Mouse (Mus musculus) layer of hippocampus, adult 11-12 months (tissue): ENCODE results near the gene Krtap2-4.
A peak's percentile ranks its signal among the peaks of the same experiment; 100 is the strongest.
"Not testable (repeated sequence)": the region's sequence is repeated elsewhere in the genome, so short reads cannot be mapped to it uniquely, and the experiment has no call there.

Source experiments
- DNase-seq: peaks from one replicate; pipeline ENCODE4 v3.0.0; 2022; ENCODE audit warnings: low spot score

Krtap2-4 gene

DNA sequence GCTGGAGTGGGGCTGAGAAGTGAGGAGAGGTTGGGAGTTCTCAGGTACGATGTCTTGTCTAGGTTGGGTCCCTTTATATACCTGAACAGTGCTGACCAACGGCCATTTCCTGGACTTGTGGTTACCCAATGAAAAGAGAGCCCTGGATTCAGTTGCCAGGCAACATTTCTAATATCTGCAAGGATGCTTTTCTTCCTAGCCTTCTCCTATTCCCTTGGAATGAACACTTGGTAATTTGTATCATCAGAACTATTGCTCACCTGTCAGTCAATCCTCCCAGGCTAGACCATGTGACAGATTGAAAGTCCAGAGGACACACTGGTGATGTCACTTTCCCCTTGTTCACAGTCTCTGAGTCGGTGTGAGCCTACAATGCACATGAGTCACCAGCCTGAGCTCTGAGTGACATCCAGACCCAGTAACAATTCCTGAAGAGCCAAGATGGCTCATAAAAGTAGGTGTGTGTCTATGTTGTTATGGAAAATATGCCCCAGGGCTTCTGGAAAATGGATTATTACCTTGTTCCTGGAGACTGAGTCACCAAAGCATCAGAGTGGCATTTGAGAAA lies at the start of gene Krtap2-4:
TSS of gene Krtap2-4 (minus strand) at position 51 of the 568 bp plus-strand sequence.
- DNase-seq: no peak

DNA sequence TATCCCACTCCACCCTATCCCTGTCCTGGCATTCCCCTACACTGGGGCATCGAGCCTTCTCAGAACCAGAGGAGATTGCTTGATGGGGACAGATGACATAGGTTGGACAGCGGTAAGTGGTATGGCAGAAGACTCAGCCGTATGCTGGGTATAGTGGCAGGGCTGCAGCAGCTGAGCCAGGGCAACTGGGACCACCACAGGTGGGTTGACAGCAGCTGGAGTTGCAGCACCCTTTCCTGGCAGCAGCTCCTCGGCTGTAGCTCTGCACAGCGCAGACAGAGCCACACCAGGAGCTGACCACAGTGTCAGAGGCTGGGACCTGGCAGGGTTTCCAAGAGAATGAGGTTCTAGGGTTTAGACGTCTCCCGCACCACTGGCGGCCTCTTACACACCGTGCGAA lies 48.2 kb upstream of the Krtap2-4 start:
- DNase-seq: no peak

DNA sequence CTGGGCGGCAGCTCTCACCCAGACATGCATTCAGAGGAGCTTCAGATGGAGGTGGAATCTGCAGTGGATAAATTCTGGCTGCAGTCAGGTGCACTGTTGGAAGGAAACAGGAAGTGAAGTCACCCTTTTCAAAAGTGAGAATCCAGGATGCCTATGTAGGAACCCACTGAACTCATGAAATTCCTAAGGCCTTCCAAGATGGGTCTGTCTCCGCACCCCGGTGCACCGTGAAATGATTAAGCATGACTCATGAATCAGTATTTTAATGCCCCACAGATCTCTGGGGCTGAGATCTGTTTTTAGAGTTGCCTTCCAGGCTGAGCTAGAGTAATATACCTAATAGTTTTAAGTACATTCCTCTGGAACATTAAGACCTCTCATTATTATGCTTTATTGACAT lies 44.6 kb upstream of the Krtap2-4 start:
- no peak for DNase-seq

DNA sequence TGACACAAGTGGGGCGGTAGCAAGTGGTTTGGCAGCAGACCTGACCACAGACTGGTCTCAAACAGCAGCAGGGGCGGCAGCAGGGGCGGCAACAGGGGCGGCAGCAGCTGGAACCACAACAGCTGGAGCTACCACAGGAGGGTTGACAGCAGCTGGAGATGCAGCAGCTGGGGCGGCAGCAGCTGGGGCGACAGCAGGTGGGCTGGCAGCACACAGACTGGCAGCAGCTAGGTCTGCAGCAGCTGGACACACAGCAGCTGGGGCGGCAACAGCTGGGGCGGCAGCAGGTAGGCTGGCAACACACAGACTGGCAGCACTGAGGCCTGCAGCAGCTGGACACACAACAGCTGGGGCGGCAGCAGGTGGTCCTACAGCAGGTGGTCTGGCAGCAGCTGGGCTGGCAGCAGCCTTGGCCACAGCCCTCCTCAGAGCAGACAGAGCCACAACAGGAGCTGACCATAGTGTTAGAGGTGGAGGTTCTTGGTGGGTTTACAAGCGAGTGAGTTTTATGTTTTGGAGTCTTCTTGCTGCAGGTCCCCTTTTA lies 43.9 kb upstream of the Krtap2-4 start, which contains the start of gene Gm11563:
TSS of gene Gm11563 (minus strand) at position 494 of the 544 bp plus-strand sequence.
- not testable (repeated sequence) for DNase-seq

DNA sequence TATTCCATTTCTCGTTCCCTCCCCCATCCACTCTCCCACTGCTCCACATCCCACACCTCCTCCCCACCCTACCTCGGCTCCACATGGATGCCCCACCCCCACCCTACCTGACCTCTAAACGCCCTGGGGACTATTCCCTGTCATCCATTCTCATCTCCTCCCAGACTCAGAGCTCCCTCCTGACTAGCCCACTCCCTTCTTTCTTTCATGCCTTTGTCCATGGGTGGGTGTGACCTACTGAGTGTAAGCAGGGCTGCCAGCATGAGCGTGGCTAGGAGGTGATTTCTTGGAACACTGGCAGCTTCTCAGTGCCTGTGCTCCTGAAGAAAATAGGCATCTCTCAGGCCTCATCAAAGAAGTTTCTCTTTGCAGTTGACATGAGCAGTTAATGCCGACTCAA lies 42.4 kb upstream of the Krtap2-4 start:
- no peak for DNase-seq

DNA sequence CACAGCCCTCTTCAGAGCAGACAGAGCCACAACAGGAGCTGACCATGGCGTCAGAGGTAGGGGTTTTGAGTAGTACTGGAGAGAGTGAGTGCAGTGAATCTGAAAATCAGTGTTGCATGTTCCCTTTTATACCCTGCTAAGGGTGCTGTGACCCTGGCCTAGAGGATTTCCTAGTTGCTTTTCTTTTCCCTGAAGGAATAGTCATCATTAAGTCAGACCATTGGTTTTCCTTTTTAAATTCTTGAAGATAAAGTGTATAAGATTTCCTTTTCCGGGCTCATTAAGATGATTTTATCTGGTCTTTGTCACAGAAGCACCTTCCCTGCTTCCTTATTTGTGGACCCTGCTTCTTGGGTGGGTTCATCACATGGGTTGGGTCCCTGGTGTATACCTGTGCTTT lies 35.5 kb upstream of the Krtap2-4 start, which contains the start of gene Gm11555:
TSS of gene Gm11555 (minus strand) at position 101 of the 400 bp plus-strand sequence.
- no peak for DNase-seq

DNA sequence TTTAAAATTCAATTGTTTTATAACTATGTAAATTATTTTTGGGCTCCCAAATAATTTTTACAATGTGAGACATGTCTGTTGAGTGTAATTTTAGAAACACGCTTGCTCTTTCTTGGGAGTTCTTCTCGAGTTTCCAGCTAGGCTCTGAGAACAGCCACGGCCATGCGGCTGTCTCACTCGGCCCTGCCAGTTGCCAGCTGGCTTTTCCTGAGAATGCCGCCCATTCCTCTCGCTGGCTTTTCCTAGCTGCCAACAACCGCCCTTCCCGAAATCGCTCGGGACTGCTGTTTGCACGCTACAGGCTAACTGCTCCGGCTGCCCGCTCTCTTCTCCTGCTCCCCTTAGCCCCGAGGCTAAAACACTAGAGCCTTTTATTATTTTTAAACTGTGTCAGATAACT lies 31.8 kb upstream of the Krtap2-4 start:
- DNase-seq: peak; percentile 4

DNA sequence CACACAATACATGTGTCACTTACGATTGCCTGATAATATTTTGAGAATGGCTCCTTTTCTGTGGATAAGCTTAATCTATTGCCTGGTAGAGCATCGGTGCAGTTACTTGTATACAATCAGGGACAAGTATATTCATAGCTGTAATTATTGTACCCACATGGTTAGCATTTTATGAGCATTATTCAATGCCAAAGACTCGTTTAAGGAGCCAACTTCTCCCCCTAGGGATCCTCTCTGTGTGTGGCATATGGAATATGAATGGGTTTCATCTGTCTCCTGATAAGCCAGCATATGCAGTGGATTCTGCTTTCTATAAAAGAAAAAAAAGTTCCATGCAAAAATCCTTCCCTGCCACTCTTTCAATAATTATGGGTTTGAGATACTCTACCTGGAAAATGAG lies 29.7 kb upstream of the Krtap2-4 start:
- peak; percentile 6 for DNase-seq

DNA sequence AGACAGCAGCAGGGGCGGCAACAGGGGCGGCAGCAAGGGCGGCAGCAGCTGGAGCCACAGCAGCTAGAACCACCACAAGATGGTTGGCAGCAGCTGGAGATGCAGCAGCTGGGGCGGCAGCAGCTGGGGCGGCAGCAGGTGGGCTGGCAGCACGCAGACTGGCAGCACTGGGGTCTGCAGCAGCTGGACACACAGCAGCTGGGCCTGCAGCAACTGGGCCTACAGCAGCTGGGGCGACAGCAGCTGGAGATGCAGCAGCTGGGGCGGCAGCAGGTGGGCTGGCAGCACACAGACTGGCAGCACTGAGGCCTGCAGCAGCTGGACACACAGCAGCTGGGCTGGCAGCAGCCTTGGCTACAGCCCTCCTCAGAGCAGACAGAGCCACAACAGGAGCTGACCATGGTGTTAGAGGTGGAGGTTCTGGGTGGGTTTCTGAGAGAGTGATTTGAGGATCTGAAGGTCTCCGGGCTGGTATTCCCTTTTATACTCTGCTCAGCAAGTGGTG lies 29.0 kb upstream of the Krtap2-4 start, which contains the start of gene Krtap4-7:
TSS of gene Krtap4-7 (minus strand) at position 455 of the 505 bp plus-strand sequence.
- not testable (repeated sequence) for DNase-seq

DNA sequence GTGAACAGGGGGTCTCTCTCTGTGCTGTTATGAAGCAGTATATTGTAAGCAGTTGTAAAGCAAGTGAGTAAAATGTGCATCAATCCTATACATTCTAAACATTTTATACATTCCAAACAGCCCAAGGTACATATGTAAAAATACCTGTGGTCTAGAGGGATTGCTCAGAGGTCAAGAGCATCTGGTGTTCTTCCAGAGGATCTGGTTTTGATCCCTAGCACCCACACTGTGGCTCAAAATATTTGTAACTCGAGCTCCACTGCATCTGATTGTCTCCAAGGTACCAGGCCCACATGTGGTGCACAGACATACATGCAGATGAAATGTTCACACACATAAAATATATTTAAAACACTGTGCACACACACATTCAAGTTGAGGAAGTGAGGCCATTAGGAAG lies 26.3 kb upstream of the Krtap2-4 start:
- DNase-seq: no peak

DNA sequence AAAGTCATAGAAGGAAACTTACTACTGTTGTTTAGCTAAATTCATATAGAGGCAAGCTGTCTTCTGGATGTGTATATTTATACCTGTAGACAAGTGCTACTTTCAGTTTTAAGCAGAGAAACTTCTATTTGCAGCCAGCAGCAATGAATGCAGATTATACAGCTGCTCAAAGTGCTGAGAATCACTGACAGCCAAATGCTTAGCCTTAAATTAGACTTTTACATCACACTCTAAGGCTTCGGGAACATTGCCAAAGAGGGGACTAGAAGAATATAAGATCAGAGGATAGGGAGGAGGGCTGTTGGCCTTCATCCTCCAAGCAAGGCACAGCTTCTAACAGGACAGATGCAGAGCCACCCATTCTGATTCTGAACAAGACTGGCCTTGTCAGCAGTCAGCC lies 22.4 kb upstream of the Krtap2-4 start:
- no peak for DNase-seq

DNA sequence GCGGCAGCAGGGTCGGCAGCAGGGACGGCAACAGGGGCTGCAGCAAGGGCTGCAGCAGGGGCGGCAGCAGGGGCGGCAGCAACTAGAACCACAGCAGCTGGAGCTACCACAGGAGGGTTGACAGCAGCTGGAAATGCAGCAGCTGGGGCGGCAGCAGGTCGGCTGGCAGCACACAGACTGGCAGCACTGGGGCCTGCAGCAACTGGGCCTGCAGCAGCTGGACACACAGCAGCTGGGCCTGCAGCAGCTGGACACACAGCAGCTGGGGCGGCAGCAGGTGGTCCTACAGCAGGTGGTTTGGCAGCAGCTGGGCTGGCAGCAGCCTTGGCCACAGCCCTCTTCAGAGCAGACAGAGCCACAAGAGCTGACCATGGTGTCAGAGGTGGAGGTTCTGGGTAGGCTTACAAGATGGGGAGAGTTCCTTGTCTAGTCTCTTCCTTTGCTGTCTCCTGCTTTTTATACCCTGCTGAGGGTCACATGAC lies 20.0 kb upstream of the Krtap2-4 start, which contains the start of gene Krtap4-2:
TSS of gene Krtap4-2 (minus strand) at position 432 of the 482 bp plus-strand sequence.
- DNase-seq: no peak

DNA sequence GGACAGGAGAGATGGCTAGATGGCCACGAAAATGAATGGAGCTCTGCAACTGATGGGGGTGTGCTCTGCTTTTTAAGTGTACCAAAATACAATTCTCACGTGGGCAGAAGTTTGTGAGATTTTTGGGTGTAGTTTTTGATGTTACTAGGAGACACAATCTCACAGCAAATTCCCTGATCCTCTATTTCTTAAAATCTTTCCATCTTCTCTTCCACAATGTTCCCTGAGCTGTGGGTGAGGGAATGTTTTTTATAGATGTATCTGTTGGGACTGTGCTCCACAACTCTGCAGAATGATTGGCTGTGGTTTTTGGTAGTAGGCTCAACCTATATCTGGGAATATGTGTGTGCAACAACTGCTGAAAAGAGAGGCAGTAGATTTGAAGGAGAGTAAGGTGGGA lies 18.6 kb upstream of the Krtap2-4 start:
- DNase-seq: no peak

DNA sequence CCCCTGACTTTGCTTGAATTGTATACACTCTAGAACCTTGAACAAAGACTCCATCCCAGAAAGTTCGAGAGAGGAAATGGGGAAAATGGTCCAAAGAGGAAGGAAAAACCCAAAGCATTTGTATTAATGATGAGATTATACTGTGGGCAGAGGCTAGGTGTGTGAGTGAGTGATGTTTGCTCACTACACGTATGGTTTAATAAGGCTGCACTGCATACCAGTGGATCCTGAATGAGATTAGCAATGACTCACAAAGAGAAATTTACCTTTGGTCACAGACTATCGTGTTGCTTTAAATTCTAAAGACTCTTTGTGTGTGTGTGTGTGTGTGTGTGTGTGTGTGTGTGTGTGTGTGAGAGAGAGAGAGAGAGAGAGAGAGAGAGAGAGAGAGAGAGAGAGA lies 16.2 kb upstream of the Krtap2-4 start:
- DNase-seq: no peak

DNA sequence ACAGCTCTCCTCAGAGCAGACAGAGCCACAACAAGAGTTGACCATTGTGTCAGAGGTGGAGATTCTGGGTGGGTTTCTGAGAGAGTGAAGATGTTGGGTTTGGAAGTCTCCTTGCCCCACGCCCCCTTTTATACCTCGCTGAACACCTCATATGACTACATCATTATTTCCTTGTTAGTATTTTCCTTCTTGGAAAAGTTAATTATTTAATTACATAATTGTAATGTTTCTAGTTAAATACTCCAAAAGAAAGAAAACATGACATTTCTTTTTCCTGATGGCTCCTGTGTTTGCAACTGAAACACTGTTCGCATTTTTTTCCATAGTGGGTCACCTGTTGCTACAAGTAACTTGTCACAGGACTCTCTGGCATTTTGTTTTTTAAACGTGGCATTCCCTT lies 13.5 kb upstream of the Krtap2-4 start, which contains the start of gene Krtap4-1:
TSS of gene Krtap4-1 (minus strand) at position 101 of the 400 bp plus-strand sequence.
- no peak for DNase-seq

DNA sequence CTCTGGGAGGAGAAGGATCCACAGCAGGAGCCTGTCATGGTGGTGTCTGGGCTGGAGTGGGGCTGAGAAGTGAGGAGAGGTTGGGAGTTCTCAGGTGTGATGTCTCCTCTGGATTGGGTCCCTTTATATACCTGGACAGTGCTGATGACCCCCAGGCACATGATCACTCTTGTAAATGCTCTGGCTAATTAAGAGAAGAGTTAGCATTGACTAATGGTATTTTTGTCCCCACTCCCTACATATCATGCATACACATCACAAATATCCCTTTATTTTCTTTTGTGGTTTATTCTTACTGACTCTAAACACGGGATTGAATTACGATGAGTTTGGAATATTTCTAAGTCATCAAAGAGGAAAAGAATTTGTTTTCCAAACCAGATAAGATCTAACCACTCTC lies 5.7 kb upstream of the Krtap2-4 start, which contains the start of gene Gm11562:
TSS of gene Gm11562 (minus strand) at position 101 of the 400 bp plus-strand sequence.
- no peak for DNase-seq

DNA sequence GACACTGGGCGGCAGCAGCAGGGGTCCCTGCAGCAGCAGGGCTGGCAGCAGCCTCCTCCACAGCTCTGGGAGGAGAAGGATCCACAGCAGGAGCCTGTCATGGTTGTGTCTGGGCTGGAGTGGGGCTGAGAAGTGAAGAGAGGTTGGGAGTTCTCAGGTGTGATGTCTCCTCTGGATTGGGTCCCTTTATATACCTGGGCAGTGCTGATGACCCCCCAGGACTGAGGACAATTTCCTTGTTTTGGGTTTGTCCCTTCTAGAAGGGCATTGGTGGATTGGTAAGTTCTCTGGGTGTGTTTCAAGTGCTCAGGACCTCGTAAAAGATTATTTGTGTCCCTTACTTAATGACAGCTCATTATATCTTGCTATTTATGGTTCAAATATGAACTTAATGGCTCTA lies 4.6 kb downstream of the Krtap2-4 start, which contains the start of gene Gm11937:
TSS of gene Gm11937 (minus strand) at position 101 of the 400 bp plus-strand sequence.
- DNase-seq: not testable (repeated sequence)

DNA sequence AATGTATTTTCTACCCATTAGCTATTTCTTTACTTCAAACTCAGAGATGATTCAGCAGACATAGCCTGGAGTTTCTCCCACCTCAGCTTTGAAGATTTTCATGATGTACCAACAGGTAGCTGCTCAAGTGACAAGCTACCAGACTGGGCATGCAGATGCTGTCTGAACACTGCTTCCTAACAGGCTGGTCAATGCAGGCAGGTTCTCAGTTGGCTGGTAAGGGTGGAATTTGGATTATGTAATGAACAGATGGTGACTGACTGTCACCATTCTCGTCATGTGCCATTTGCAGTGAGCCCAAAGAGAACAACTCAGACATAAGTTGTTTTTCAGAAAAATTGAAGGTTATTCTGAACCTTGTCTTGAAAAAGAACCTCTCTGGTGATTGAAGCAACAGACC lies 5.5 kb downstream of the Krtap2-4 start:
- DNase-seq: peak; percentile 37

DNA sequence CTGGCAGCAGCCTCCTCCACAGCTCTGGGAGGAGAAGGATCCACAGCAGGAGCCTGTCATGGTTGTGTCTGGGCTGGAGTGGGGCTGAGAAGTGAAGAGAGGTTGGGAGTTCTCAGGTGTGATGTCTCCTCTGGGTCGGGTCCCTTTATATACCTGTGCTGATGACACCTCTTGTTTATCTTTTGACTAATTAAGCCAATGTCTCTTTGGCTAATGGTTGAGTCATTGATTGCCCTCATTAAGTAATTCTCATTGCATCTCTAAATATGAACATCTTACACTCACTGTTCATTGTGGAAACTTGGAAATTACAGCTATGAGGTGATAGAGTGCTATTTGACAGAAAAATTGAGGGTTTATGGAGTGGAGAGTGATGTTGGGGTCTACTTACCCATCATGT lies 11.4 kb downstream of the Krtap2-4 start, which contains the start of gene Gm11938:
TSS of gene Gm11938 (minus strand) at position 101 of the 400 bp plus-strand sequence.
- DNase-seq: not testable (repeated sequence)

DNA sequence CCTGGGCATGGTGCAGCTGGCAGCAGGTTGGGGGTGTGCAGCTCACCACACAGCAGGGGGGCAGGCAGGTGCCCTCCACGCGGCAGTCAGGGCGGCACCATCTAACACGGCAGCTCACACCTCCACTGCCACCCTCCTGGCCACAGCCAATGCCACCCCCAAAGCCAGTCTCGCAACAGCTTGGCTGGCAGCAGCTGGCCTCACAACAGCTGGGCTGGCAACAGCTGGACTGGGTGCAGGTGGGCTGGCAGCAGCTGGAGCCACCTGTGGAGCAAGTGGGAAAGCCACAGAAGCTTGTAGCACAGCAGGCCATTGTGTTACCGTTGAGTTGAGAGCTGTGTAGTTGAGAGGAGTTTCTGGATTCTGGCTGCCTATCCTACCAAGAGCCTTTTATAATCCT lies 16.9 kb downstream of the Krtap2-4 start, which contains the start of gene Krtap9-3:
TSS of gene Krtap9-3 (minus strand) at position 364 of the 400 bp plus-strand sequence.
- not testable (repeated sequence) for DNase-seq

DNA sequence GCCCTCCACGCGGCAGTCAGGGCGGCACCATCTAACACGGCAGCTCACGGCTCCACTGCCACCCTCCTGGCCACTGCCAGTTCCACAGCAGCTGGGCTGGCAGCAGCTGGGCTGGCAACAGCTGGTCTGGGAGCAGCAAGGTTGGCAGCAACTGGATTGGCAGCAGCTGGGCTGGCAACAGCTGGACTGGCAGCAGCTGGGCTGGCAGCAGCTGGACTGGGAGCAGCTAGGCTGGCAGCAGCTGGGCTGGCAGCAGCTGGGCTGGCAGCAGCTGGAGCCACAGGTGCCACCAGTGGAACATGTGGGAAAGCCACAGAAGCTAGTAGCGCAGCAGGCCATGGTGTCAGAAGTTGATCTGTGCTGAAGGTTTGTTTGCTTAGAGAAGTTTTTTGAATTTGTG lies 23.7 kb downstream of the Krtap2-4 start, which contains the start of gene Krtap1-3:
TSS of gene Krtap1-3 (minus strand) at position 359 of the 400 bp plus-strand sequence.
- no peak for DNase-seq

DNA sequence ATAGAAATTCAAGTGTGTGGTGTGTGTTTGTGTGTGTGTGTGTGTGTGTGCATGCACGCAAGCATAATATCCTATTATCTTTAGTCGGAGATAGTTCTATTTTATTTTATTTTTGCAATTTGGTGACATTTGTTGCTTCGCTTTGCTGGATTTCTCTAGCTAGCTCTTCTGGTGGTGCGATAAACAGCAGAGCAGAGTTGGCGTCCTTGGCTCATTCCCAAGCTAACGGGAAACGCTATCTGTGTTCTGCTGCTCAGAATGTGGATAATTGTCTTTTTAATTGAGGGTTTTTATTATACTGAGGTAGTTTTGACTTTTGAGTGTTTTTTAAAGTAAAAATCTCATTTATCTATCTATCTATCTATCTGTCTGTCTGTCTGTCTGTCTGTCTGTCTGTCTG lies 29.6 kb downstream of the Krtap2-4 start:
- DNase-seq: peak; percentile 30

DNA sequence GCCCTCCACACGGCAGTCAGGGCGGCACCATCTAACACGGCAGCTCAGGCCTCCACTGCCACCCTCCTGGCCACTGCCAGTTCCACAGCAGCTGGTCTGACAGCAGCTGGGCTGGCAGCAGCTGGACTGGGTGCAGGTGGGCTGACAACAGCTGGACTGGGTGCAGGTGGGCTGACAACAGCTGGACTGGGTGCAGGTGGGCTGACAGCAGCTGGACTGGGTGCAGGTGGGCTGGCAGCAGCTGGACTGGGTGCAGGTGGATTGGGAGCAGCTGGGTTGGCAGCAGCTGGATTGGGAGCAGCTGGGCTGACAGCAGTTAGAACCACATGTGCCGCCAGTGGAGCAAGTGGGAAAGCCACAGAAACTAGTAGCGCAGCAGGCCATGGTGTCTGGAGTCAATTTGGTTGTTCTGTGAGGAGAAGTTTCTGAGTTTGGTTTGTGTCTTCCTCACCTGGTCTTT lies 31.4 kb downstream of the Krtap2-4 start, which contains the start of gene Krtap1-4:
TSS of gene Krtap1-4 (minus strand) at position 410 of the 460 bp plus-strand sequence.
- no peak for DNase-seq
